Mouse (Mus musculus) spleen, adult 2 months (tissue): ENCODE data around the gene Mpp3. TPM values are rescaled to one million over a fixed set of nuclear protein-coding genes. Genes with fewer than 3 reads are reported as not detected.

Experiments used
- DNase-seq, 2 experiments: peaks; one replicate each; pipeline versions ENCODE4 v3.0.0 to v3.0.0-alpha.2; 2012 to 2021; ENCODE audit warnings: low spot score in 2 of 2, low read depth in 1 of 2
- H3K27ac ChIP-seq: fragments of 200-500 bp; 2 replicates; pipeline ENCODE4 v1.5.1; 2012; ENCODE audit warnings: low read length, inconsistent platforms; ENCODE audit not compliant: insufficient read depth
- H3K27me3 ChIP-seq: fragments of 200-500 bp; 2 replicates; pipeline ENCODE4 v1.6.1; 2012; ENCODE audit warnings: mild to moderate bottlenecking, moderate library complexity, low read length, inconsistent platforms; ENCODE audit not compliant: control insufficient read depth, insufficient read depth
- H3K36me3 ChIP-seq: fragments of 200-500 bp; 2 replicates; pipeline ENCODE4 v1.6.1; 2012; ENCODE audit warnings: mild to moderate bottlenecking, low read length, inconsistent platforms; ENCODE audit not compliant: control insufficient read depth, insufficient read depth
- H3K4me1 ChIP-seq: fragments of 200-500 bp; 2 replicates; pipeline ENCODE4 v1.6.1; 2011; ENCODE audit warnings: inconsistent platforms; ENCODE audit not compliant: control insufficient read depth, insufficient read depth, insufficient read length
- H3K4me3 ChIP-seq: fragments of 200-500 bp; 2 replicates; pipeline ENCODE4 v1.5.1; 2011; ENCODE audit warnings: mild to moderate bottlenecking, inconsistent platforms; ENCODE audit not compliant: insufficient read depth, insufficient read length; ENCODE audit errors: extremely low read depth
- CTCF ChIP-seq: fragments of 200-500 bp; IDR thresholded peaks from 2 replicates; pipeline ENCODE4 v1.5.1; 2011; ENCODE audit warnings: mild to moderate bottlenecking, inconsistent platforms; ENCODE audit not compliant: insufficient read depth, insufficient read length, insufficient replicate concordance; ENCODE audit errors: extremely low read depth
- POLR2A ChIP-seq: fragments of 200-500 bp; IDR thresholded peaks from 2 replicates; pipeline ENCODE4 v1.6.1; 2011; ENCODE audit warnings: low read depth, low read length, inconsistent platforms
- WGBS: fragments of 180-500 bp; shearing (Covaris S2); methylation state at CpG from one replicate; pipeline ENCODE4 v1.1.7; 2018; 5-methylcytosine and 5-hydroxymethylcytosine counted together
- polyA plus RNA-seq: library from polyadenylated mRNA; depleted of rRNA; stranded (reverse); fragments of >200 nt; gene quantifications from 2 replicates; pipeline ENCODE4 v1.2.3, GENCODE M21; 2012; rRNA removed

Mpp3 gene
- polyA plus RNA-seq, result 2.1 and 2.7 TPM in 2 replicates

DNA sequence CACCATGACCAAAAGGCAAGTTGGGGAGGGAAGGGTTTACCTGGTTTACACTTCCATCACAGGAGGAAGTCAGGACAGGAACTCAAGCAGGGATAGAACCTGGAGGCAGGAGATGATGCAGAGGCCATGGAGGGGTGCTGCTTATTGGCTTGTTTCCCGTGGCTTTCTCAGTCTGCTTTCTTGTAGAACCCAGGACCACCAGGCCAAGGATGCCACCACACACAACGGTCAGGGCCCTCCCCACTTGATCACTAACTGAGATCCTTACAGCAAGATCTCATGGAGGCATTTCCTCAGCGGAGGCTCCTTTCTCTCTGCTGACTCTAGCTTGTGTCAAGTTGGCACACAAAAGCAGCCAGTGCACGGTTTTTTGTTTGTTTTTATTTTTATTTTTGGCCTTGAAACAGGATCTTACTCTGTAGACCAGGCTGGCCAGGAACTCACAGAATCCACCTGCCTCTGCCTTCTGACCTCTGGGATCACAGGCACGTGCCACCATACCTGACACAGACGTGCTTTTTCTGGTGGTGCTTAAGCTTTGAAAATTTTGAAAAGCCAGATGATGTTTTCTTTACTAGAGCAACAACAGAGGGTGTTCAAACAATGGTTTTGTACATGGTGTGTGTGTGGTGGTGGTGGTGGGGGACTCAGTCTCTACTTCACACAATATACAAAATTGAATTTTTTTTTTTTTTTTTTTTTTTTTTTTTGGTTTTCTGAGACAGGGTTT, at the start of gene Mpp3:
Gene Mpp3, minus strand, starts transcription at position 375 of the 730 bp plus-strand sequence.
- H3K27me3 ChIP-seq, result peaks cover 11% of the 10 kb centered on the region
- WGBS, result 85% methylated on average over 6 of the region's 6 CpGs

GRCm38 (mm10) chr11:102073722-102074121, 45.5 kb upstream of the Mpp3 start:
- 84% methylated on average over 14 of the region's 14 CpGs for WGBS
- TF ChIP-seq POLR2A (no peak), CTCF (no peak)
- DNase-seq, result no peak
- H3K4me3 ChIP-seq, result no peak overlapping the region
- H3K27ac ChIP-seq, result no peak overlapping the region
- H3K36me3 ChIP-seq, result no peaks in the 10 kb centered on the region
- no peaks in the 10 kb centered on the region for H3K27me3 ChIP-seq
- H3K4me1 ChIP-seq, result no peaks in the 10 kb centered on the region

More for the DNA sequence above, at the start of gene Mpp3:
- no peak for TF ChIP-seq POLR2A
- no peak for TF ChIP-seq CTCF
- Histone ChIP-seq H3K27ac (no peak within 1 kb of the TSS), H3K4me3 (no peak within 1 kb of the TSS), H3K4me1 (peaks cover 4% of the 10 kb centered on the region; the same call in 1 of the 2 replicates), H3K36me3 (no peaks in the 10 kb centered on the region)
- no peak for DNase-seq

GRCm38 (mm10) chr11:102072729-102073128, 44.5 kb upstream of the Mpp3 start:
- Histone ChIP-seq H3K27me3 (no peaks in the 10 kb centered on the region), H3K27ac (no peak overlapping the region), H3K4me3 (no peak overlapping the region), H3K4me1 (no peaks in the 10 kb centered on the region), H3K36me3 (no peaks in the 10 kb centered on the region)
- no peak for DNase-seq
- TF ChIP-seq POLR2A (no peak), CTCF (no peak)
- 32% methylated on average over 5 of the region's 5 CpGs for WGBS

DNA sequence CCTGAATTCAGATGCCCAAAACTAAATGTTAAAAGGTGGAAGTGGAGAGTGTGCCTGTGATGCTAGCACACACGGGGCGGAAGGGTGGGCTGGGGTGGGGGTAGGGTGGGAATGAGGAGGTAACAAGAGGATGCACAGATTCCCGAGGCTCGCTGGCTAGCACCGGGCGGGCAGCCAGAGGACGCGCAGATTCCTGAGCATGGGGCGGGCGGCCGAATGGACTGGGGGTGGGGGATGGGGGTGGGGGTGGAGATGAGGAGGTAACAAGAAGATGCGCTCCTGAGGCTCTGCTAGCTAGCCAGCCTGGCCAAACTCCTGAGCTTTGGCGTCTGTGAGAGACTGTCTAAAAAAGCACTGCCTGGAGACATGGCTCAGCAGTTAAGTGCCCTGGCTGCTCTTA, 42.2 kb upstream of the Mpp3 start:
- no peaks in the 10 kb centered on the region for H3K27me3 ChIP-seq
- DNase-seq, result no peak
- no peaks in the 10 kb centered on the region for H3K4me1 ChIP-seq
- H3K27ac ChIP-seq, result no peak overlapping the region
- no peaks in the 10 kb centered on the region for H3K36me3 ChIP-seq
- WGBS, result 43% methylated on average over 13 of the region's 13 CpGs
- TF ChIP-seq CTCF (no peak), POLR2A (no peak)
- H3K4me3 ChIP-seq, result no peak overlapping the region

DNA sequence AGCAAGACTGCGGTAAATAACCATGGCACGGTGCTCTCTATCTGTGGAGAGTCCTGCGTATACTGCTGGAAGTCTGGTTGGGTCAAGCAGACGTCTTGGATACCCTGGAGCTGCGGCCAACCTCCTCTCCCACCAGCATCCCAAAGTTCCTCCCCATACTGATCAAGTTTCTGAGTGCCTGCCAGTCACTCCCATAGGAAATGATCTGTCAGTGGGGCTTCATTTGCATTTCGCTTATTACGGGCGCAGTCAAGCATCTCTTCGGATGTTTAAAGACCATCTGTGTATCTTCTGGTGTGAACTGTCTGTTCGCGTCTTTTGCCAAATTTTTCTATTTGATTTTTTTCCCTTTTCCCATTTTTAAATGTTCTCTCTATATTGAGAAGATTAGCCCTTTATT, 41.4 kb upstream of the Mpp3 start:
- no peak overlapping the region for H3K27ac ChIP-seq
- H3K4me3 ChIP-seq, result no peak overlapping the region
- WGBS, result 80% methylated on average over 11 of the region's 11 CpGs
- H3K27me3 ChIP-seq, result no peaks in the 10 kb centered on the region
- no peaks in the 10 kb centered on the region for H3K4me1 ChIP-seq
- no peaks in the 10 kb centered on the region for H3K36me3 ChIP-seq
- TF ChIP-seq CTCF (no peak), POLR2A (no peak)
- no peak for DNase-seq

- no peak overlapping the region for H3K4me3 ChIP-seq
- TF ChIP-seq CTCF (no peak), POLR2A (no peak)
- 53% methylated on average over 2 of the region's 2 CpGs for WGBS
Measured at GRCm38 (mm10) chr11:102068969-102069368, 40.7 kb upstream of the Mpp3 start.

GRCm38 (mm10) chr11:102063076-102063475, 34.8 kb upstream of the Mpp3 start:
- H3K36me3 ChIP-seq, result no peaks in the 10 kb centered on the region
- 0 out of 2 replicates have a peak, but pooled peaks cover 3% of the 10 kb centered on the region for H3K27me3 ChIP-seq
- DNase-seq, result no peak
- H3K27ac ChIP-seq, result no peak overlapping the region
- TF ChIP-seq POLR2A, result no peak
- no peak for TF ChIP-seq CTCF
- no peak overlapping the region for H3K4me3 ChIP-seq
- H3K4me1 ChIP-seq, result no peaks in the 10 kb centered on the region
- WGBS, result 90% methylated on average over 13 of the region's 13 CpGs

More at GRCm38 (mm10) chr11:102068969-102069368, 40.7 kb upstream of the Mpp3 start:
- Histone ChIP-seq H3K4me1 (no peaks in the 10 kb centered on the region), H3K27me3 (no peaks in the 10 kb centered on the region), H3K36me3 (no peaks in the 10 kb centered on the region), H3K27ac (no peak overlapping the region)
- no peak for DNase-seq
